Mouse (Mus musculus): Measurements from ENCODE around the gene Nsmce4a. TPM values are rescaled to one million over a fixed set of nuclear protein-coding genes. Genes with fewer than 3 reads are reported as not detected.
"Not testable (repeated sequence)": the region's sequence is repeated elsewhere in the genome, so short reads cannot be mapped to it uniquely, and the experiment has no call there.

Nsmce4a gene
- polyA plus RNA-seq (2012; rRNA removed), result 31.3 and 35.8 TPM in 2 replicates

- 71% methylated on average over 11 of the region's 11 CpGs for WGBS
- no peak for DNase-seq (ENCODE audit: low read depth, low spot score)
Measured at GRCm38 (mm10) chr7:130572821-130573220, at the start of gene Nsmce4a. Nsmce4a (minus strand) TSS chr7:130573118.

- 84% methylated on average over 4 of the region's 4 CpGs for WGBS
- DNase-seq (ENCODE audit: low read depth, low spot score), result no peak
Measured at GRCm38 (mm10) chr7:130622359-130622758, 49.4 kb upstream of the Nsmce4a start.

GRCm38 (mm10) chr7:130621953-130622352, 49.0 kb upstream of the Nsmce4a start:
- DNase-seq (ENCODE audit: low read depth, low spot score), result no peak
- WGBS, result 53% methylated on average over 3 of the region's 3 CpGs

GRCm38 (mm10) chr7:130621068-130621467, 48.1 kb upstream of the Nsmce4a start:
- no peak for DNase-seq (ENCODE audit: low read depth, low spot score)
- WGBS, result 88% methylated on average over 2 of the region's 2 CpGs

- DNase-seq (ENCODE audit: low read depth, low spot score), result no peak
- 95% methylated on average over 3 of the region's 3 CpGs for WGBS
Measured at GRCm38 (mm10) chr7:130617591-130617990, 44.7 kb upstream of the Nsmce4a start.

GRCm38 (mm10) chr7:130613973-130614372, 41.1 kb upstream of the Nsmce4a start:
- 64% methylated on average over 4 of the region's 4 CpGs for WGBS
- no peak for DNase-seq (ENCODE audit: low read depth, low spot score)

GRCm38 (mm10) chr7:130606958-130607357, 34.0 kb upstream of the Nsmce4a start:
- DNase-seq (ENCODE audit: low read depth, low spot score), result no peak
- 80% methylated on average over 4 of the region's 4 CpGs for WGBS

- WGBS, result 30% methylated on average over 6 of the region's 6 CpGs
Measured at GRCm38 (mm10) chr7:130605111-130605510, 32.2 kb upstream of the Nsmce4a start.

GRCm38 (mm10) chr7:130604390-130604789, 31.5 kb upstream of the Nsmce4a start:
- 85% methylated on average over 2 of the region's 2 CpGs for WGBS
- DNase-seq (ENCODE audit: low read depth, low spot score), result no peak

More at GRCm38 (mm10) chr7:130605111-130605510, 32.2 kb upstream of the Nsmce4a start:
- no peak for DNase-seq (ENCODE audit: low read depth, low spot score)

GRCm38 (mm10) chr7:130603556-130603955, 30.6 kb upstream of the Nsmce4a start:
- DNase-seq (ENCODE audit: low read depth, low spot score), result no peak
- 87% methylated on average over 5 of the region's 5 CpGs for WGBS

- DNase-seq (ENCODE audit: low read depth, low spot score), result no peak
- WGBS, result 88% methylated on average over 1 of the region's 1 CpGs
Measured at GRCm38 (mm10) chr7:130602804-130603203, 29.9 kb upstream of the Nsmce4a start.

GRCm38 (mm10) chr7:130600546-130600945, 27.6 kb upstream of the Nsmce4a start:
- no peak for DNase-seq (ENCODE audit: low read depth, low spot score)
- WGBS, result 74% methylated on average over 2 of the region's 2 CpGs

GRCm38 (mm10) chr7:130600074-130600473, 27.2 kb upstream of the Nsmce4a start:
- WGBS, result 64% methylated on average over 3 of the region's 3 CpGs
- DNase-seq (ENCODE audit: low read depth, low spot score), result no peak

GRCm38 (mm10) chr7:130597546-130597945, 24.6 kb upstream of the Nsmce4a start:
- no peak for DNase-seq (ENCODE audit: low read depth, low spot score)
- 84% methylated on average over 6 of the region's 6 CpGs for WGBS

- 31% methylated on average over 9 of the region's 19 CpGs for WGBS
- DNase-seq (ENCODE audit: low read depth, low spot score), result not testable (repeated sequence)
Measured at GRCm38 (mm10) chr7:130596079-130596855, 23.3 kb upstream of the Nsmce4a start.

- not testable (repeated sequence) for DNase-seq (ENCODE audit: low read depth, low spot score)
- 71% methylated on average over 8 of the region's 11 CpGs for WGBS
Measured at GRCm38 (mm10) chr7:130593375-130594239, 20.7 kb upstream of the Nsmce4a start.

- not testable (repeated sequence) for DNase-seq (ENCODE audit: low read depth, low spot score)
- no CpG with 5 or more reads among the region's 11 CpGs for WGBS
Measured at GRCm38 (mm10) chr7:130592975-130593374, 20.1 kb upstream of the Nsmce4a start.

GRCm38 (mm10) chr7:130590845-130591437, 18.0 kb upstream of the Nsmce4a start:
- WGBS, result 37% methylated on average over 8 of the region's 8 CpGs
- no peak for DNase-seq (ENCODE audit: low read depth, low spot score)

GRCm38 (mm10) chr7:130590081-130590828, 17.3 kb upstream of the Nsmce4a start:
- 48% methylated on average over 13 of the region's 13 CpGs for WGBS
- no peak for DNase-seq (ENCODE audit: low read depth, low spot score)
